Mouse (Mus musculus) central nervous system, embryonic 18 days (tissue): Measurements from ENCODE around the gene Cog2. TPM values are rescaled to one million over a fixed set of nuclear protein-coding genes. Genes with fewer than 3 reads are reported as not detected.

Source experiments
- polyA plus RNA-seq: library from polyadenylated mRNA; depleted of rRNA; stranded (reverse); fragments of >200 nt; gene quantifications from 2 replicates; pipeline ENCODE4 v1.2.3, GENCODE M21; 2012; rRNA removed

Gene Cog2
- polyA plus RNA-seq = 29.7 and 30.4 TPM in 2 replicates

DNA sequence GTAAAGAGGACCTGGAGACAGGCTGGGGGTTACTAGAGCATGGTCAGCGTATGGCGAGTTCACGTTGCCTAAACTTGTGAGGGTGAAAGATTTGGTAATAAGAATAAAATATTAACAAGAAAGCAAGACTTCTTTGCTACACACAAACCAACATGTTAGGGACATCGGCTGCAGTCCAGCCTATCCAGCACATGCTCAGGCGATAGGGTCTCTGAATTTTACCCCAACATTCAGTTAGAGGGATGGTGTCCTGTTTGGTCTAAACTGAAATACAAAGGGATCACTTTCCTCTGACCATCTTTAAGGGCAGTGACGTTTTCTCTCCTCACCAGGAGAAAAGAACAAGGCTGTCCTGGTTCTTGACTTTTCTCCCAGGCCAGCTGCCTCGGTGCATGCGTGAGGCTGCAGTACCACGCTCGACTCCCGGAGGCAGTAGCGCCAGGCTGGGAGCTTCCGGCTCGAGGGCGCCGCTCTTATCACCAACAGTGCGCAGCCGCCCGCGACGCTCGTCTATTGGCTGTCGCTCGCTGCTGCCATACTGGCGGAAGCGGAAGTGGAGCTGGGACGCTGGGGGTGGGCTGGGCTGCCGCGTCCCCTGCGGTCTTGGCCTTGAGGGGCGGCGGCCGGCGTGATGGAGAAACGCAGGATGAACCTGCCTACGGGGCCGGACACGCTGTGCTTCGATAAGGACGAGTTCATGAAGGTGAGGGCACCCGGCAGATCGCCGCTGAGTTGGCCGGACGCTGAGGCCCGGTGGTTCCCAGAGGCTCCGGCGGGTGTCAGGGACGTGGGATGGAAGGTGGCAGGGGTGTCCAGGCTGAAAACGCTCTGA lies at the start of gene Cog2:
Gene Cog2, plus strand, starts transcription at position 519 of the 832 bp plus-strand sequence.

DNA sequence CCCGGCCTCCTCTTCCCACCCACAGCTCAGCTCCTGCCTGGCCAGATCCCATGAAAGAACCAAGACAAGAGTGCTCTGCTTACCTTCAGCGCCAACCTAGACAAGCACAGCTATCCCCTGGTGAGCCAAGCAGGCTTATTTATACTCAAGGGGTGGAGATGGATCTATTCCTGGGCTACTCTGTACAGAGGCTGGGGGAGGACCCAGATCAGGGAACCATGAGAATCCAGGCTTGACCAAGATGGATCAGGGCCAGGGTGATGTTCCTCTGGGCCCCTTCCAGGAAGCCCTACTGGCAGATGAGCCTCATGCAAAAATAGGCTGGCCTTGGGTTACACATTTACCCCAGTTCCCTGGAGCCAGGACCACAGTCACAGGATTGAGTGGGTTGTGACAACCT lies 49.0 kb downstream of the Cog2 start, which contains the start of gene Agt:
Gene Agt, minus strand, starts transcription at position 114 of the 400 bp plus-strand sequence.

DNA sequence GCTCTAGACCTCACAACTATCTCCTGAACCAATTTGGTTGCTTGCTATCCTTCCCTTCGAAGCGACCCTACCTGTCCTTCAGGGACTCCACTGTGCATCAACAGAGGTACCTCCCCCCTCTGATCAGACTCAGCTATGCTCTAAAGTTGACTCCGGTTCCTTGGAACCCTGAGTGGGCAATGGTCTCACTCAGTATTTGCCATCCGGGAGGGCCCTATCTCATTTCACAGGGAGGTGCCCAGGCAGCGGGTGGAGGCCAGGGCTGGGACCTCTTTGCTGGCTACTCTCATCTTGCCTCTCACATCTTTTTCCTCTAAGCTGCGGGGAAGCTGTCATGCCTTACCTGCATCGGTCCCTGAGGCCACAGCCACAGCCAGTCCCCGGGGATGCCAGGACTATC lies 55.2 kb downstream of the Cog2 start, which contains the start of gene Capn9:
Gene Capn9, plus strand, starts transcription at position 301 of the 400 bp plus-strand sequence.

Other genes with a start within 250 kb of the Cog2 start
- 40.9 TPM in 2 replicates for gene Pgbd5, start 81.1 kb upstream of the Cog2 start, polyA plus RNA-seq
- gene Agt, start 48.9 kb downstream of the Cog2 start, polyA plus RNA-seq = 8.6 and 12.7 TPM in 2 replicates
- gene Capn9, start 55.3 kb downstream of the Cog2 start, polyA plus RNA-seq = 0.03 and 0.05 TPM in 2 replicates
- gene 2310022B05Rik, start 142.6 kb downstream of the Cog2 start, polyA plus RNA-seq = 73.5 and 80.2 TPM in 2 replicates
- 60.5 and 63.7 TPM in 2 replicates for gene Ttc13, start 201.2 kb downstream of the Cog2 start, polyA plus RNA-seq
- 37.7 and 42.4 TPM in 2 replicates for gene Arv1, start 201.4 kb downstream of the Cog2 start, polyA plus RNA-seq
- gene Fam89a, start 231.1 kb downstream of the Cog2 start, polyA plus RNA-seq = 0.49 and 0.72 TPM in 2 replicates